Mouse (Mus musculus) hematopoietic stem cell, adult 5-6 weeks (primary cell): ENCODE data around the gene Sapcd1. TPM values are rescaled to one million over a fixed set of nuclear protein-coding genes. Genes with fewer than 3 reads are reported as not detected.
"Not testable (repeated sequence)": the region's sequence is repeated elsewhere in the genome, so short reads cannot be mapped to it uniquely, and the experiment has no call there.

ENCODE experiments used
- ATAC-seq, 2 experiments: fragments of 125-278 bp in 1 of 2; replicated peaks in 1 of 2; 2 replicates each; pipeline ENCODE4 v1.8.0; 2016 to 2017; ENCODE audit warnings: inconsistent platforms in 2 of 2, mild to moderate bottlenecking in 2 of 2, moderate number of reproducible peaks in 2 of 2, low read depth in 1 of 2, moderate TSS enrichment in 1 of 2; ENCODE audit not compliant: low FRiP score in 2 of 2, poor library complexity in 2 of 2, severe bottlenecking in 2 of 2, insufficient read depth in 1 of 2, low TSS enrichment in 1 of 2
- total RNA-seq: library from RNA; stranded (forward); fragments of 172-1452, 232-1000 nt; gene quantifications from 2 replicates; pipeline ENCODE4 v1.2.3, GENCODE M21; 2017

Gene Sapcd1
- total RNA-seq, 1 experiment from 2014 or later, result not detected

DNA sequence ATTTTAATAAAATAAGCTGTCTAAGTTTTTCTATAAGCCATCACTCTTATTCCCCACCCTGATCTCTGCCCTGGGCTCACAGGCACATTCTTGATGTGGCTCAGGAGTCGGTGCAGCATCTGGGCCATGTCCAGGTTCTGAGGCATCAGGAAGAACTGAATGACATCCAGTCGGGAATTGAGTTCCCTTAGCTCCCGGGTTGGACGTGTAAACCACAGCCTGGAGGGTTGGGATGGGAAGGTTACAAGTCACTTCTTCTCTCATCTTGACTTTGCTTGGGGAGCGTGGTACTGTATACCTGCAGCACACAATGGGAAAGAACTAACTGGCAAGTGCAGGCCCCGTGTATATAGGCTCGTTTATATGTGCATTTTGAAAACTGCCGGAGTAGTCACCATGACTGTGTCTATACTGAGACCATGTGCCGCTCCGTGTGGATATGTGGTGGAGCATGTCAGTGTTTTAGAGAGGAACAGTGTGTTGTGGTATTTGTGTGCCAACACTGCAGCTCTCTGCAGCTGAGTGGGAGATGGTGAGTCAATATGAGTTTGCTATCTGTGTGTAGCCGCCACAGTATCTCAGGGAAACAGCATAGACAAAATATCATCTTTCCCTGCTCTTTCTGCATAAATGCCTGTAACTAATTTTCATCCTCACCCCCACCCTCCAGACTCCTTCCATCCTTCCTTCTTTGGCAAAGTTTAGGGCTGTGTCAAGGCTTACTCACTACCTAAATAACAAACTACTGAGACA is 11.5 kb upstream of the Sapcd1 start:
- no peak for ATAC-seq

DNA sequence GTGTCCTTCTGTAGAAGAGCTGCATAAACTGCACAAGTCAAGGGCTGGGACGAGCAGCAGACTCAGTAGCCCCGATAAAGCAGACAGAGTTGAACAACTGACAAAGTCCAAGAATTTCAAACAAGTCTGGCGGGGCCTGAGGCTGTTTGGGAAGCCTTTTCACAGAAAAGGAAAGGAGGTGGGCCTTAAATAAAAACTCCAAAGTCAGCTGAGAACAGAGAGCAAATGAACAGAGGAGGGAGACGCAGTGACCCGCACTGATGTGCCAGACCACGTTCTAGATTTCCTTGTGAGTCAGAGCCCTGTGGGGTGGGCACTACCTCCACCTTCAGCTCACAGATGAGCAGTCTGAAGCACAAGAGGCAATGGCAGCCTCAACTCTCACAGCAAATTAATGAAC is 7.1 kb upstream of the Sapcd1 start:
- ATAC-seq, result no peak

DNA sequence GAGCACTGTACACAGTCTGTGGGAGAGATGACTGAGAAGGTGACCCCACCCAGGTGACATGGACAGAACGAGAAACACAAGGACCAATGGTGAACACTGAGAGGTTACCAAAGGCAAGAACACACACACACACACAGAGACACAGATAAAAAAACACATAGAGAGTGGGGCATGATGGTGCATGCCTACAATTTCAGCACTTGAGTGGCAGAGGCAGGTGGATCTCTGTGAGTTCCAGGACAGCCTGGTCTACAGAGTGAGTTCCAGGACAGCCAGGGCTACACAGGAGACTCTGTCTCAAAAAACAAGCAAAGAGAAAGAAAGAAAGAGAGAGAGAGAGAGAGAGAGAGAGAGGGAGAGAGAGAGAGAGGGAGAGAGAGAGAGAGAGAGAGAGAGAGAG is 5.9 kb upstream of the Sapcd1 start:
- not testable (repeated sequence) for ATAC-seq

DNA sequence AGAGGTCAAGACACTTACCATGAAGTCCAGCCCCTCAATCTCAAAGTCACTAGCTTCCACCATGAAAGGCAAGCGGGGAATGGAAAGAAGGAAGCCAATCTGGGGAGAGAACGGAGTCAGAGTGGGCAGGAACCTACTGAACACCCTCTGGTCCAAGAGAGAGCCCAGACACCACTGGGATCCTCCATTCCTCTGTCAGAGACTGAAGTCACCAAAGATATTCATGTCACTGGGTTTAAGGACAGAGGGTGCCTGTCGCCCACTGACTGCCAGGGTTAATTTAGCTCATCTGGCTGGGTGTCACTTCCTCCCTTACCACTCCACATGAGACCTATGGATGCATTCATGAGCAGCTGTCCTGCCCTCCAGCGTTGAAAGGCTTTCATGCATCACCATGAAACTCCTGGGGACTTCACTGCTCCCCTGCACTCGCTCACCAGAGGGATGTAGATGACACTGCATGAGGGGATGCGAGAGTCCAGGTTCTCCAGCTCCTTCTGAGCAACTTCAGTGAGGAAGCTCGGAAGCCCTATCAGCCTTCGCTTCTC is 4.6 kb upstream of the Sapcd1 start:
- no peak for ATAC-seq

DNA sequence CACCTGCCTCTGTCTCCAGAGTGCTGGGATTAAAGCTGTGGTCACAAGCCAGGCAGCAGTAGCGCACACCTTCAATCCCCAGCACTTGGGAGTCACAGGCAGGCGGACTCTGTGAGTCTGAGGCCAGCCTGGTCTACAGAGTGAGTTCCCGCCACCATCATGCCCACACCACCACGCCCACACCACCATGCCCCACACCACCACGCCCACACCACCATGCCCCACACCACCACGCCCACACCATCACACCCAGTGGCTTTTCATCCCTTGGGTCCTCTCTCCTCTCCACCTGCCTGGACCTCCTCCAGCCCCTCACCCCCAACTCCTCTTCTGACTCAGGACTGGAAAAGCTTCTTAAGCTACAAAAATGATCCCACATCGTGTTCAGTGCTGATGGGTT is 4.1 kb upstream of the Sapcd1 start:
- no peak for ATAC-seq

DNA sequence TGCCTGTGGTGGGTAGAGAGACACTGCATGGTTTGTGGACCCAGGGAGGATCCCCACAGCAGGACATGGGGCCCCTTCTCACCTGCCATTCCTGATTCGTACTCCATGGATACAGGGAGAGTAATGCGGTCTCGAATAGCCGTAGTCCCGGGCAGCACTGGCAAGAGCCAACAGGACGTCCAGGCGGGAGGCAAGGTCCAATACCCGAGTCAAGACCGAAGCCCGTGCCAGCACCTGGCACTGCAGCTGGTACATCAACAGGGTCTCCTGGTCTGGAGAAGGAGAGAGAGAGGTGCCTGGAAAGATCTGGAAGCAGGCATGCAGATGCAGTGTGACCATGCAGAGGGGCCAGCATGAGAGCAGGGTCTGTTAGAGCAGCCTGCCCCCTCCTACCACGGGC is 3.5 kb upstream of the Sapcd1 start:
- ATAC-seq, result no peak

DNA sequence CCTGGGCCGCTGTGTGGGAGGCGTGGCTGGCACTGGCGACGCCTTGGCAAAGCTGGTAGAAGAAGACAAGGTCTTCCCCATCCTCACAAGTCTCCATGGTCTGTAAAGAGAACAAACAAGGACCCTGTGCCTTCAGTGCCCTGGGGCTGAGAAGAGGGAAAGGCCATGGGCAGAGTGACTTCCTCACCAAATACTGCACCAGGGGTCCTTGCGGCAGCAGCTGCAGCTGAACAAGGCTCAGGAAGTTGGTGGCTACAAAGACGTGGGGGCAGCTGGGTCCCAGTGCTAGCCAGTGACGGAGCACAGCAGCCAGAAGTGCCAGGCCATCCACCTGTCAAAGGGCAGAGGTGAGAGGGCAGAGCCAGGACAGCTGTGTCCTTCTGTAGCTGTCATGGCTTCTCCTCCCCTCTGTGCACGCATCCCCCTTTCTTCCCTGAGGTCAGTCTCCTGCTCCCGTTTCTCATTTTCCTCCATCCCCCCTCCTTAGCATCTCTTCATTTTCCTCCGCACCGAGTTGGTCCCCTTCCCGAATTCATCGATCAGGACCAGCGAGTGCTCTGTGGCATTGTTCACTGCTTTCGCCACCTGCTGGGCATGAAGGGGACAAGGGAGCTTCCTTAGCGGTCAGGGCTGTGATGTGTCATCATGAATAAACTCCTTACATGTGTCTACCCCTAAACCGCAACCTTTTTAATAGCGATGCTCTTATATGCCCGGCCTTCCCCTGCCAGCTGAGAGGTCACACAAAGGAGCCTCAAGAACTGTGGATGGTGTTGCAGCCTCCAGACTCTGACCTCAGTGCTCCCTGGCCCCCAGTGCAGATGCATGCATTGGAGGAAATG is 2.1 kb upstream of the Sapcd1 start:
- peak; percentile 30 to 63; a peak in 2 of 4 replicates for ATAC-seq

DNA sequence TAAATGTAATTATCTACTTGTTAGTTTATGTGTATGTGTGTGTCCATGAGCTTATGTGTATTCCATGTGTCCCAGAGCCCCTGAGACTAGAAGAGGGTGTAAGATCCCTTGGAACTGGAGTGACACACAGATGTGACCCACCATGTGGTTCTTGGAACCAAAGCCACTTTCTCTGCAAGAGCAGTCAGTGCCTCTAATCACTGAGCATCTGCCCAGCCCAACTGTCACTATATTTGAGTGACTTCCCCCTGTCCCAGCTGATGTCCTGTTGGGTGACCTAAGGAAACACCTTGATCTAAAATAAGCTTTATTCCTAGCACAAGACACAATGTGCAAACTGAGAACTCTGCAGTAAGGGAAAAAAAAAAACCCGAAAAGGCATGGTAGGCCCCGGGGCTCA is 499 bp upstream of the Sapcd1 start:
- ATAC-seq, result no peak

DNA sequence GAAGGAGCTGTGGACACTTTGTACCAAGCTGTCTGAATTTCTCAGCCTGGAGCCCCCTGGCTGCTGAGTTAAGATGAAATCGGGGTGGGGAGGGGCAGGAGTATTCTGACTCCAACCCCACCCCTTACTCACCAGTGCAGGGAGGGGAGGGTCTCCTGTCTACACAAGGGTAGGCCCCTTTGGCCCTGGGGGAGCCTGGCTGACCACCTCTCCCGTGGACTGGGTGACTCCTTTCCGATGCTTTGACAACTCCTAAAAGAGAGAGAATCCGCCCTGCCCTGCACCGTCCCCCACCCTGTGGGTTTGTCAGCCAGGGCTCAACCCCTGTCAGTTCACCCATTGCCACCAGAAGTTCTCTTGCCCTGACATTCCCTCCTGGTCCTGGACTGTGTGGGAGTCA is 1.6 kb downstream of the Sapcd1 start:
- no peak for ATAC-seq

DNA sequence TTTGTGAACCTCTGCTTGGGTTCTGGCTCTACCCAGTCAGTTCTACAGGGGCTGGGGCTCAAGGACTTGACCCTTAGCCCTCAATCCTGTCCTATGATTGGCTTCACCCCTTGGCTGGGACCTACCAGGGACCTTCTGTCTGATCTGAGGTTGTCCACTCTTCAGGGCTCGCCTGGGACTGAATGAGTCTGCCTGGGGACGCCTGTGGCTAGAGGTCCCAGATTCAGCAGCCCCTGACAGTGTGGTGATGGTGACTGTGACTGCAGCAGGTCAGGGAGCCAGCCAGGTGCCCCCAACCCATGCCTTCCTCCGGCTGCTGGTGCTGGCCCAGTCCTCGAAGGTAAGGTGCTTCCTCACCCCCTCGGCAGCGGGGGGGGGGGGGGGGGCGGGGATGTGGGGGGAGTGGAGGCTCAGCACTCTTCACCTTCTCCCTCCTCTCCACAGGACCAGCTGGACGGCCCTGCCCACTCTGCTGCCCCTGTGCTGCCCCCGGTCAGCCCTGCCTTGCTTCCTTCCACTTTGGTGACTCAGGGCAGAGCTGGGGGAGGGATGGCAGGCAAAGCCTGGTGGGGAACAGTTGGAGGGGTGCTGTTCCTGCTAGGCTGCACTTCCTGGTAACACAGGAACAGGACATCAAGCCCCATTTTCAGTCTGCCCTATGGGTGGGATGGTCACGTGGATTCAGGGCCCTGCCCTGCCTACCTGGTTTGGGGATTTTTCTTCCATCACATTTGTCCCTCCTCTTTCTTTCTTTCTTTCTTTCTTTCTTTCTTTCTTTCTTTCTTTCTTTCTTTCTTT is 2.9 kb downstream of the Sapcd1 start:
- ATAC-seq, result no peak

DNA sequence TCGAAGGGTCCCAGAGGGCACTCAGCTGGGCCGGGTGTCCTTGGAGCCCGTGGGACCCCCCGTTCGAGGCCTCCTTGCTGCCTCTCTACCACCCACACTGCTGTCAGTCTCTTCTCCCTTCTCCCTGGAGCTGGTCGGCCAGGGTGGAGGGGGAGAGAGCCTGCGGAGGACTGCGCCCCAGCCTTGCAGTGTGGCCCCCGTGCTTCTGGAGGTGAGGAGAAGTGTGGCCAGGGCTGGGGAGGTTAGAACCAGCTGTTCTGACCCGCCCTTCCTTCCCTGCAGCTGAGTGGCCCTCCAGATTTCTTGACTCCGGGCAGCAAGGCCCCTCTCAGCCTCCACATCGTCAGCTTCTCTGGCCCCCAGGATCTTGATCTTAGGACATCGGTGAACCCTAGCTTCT is 3.6 kb downstream of the Sapcd1 start:
- ATAC-seq, result no peak

DNA sequence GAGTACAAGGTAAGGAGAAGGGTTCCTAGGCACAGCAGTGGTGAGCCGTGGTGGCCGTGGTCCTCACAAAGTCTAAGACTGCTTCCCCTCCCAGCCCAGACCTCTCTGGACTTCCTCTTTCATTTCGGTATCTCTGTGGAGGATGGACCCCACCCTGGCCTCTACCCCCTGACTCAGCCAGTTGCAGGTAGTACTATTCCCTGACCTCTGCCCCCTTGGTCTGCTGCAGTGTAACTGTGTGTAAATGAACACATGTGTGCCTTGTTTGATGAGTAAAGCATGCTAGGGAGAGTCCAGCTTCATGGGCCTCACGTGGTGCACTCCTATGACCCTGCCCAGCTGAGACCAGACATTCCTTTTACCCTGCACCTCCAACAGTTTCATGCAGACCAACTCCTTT is 4.1 kb downstream of the Sapcd1 start:
- peak; percentile 26 to 39; a peak in 3 of 4 replicates for ATAC-seq

DNA sequence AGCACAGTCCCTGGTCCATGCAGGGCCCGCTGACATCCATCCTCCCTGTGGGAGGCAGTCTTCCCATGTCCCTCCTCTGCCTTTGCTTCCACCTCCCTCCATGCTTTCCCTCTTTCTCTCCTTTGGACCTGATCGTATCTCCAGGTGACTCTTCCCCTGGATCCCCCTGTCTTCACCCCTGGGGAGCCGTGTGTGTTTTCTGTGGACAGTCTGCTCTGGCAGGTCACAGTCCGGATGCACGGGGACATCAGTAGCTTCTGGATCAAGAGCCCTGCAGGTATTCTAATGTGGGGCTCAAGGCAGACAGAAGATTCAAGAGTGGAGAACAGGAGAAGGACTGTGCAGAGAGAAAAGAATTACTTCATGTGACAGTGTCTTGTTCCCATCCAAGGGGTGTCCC is 4.6 kb downstream of the Sapcd1 start:
- no peak for ATAC-seq

DNA sequence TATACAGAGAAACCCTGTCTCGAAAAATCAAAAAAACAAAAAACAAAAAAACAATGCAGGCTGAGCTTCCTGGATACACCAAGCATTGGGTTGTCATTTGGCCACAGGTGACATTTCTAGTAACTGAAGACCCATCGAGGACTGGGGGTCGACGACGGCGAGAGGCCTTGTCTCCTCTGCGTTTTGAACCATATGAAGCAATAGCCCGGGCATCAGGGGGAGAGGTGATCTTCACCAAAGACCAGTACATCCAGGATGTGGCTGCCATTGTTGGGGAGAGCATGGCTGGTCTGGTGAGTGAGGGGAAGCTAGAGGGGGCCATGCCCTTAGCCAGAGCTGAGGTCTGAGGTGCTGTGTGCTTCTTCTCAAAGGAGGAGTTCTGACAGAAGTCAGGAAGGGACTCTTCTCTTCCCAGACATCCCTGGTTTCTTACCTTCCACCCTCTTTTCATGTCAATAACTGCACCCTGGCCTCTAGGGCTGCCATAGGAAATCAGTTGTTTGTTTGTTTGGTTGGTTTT is 5.2 kb downstream of the Sapcd1 start:
- no peak for ATAC-seq

DNA sequence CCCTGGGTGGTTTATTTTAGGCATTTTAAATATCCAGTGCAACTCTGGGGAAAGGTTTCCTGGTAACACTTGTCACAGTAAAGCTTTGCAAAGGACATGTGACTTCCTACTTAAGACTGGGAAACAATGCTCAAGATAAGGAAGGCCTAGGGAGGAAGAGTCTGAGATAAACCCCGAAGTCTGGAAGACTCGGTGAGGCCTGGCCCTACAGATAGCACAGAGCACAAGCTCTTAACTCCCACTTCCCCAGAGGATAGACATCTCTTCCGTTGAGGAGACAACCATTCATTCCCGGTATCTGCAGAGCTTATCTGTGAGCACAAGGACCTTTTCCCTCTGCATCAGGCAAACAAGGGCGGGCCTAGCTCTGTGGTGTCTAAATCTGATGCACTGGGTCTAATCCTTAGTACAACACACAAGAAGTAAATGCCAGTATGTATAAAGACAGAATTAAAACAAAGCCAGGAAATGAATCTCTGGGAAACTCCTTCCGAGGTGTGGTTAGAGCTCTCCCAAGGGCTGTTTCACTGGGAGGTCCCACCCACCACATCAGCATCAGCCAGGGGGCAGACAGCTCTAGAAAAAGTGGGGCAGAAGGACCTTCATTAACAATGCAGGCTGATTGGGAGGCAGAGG is 5.9 kb downstream of the Sapcd1 start:
- no peak; a peak in 1 of 4 replicates for ATAC-seq

DNA sequence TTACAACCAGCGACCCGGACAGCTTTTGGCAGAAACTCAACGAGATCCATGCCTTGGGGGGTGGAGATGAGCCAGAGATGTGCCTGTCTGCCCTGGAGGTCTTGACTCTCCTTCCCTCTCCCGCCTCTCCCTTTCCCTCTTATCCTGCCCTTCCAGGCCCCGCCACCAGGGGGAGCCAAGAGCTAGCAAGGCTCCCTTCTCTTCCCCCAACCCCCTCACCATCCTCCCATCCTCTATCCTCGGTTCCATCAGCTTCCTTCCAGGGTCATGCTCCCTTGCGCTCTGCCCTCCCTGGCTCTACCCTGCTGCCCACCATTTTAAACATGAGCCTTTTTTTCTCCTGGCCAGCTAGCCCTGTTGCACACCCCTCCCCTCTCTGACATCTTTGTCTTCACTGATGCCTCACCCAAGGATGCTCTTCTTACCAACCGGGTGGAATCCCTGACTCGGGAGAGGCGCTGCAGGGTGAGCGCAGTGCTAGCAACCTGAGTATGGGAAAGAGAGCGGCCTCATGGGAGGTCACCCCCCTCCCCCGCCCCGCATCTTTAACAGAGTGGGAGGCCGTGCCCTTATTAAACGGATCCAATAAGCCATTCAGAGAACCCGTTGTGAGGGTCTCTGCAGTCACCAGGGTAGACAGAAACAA is 6.5 kb downstream of the Sapcd1 start:
- ATAC-seq, result peak; percentile 57 to 61

DNA sequence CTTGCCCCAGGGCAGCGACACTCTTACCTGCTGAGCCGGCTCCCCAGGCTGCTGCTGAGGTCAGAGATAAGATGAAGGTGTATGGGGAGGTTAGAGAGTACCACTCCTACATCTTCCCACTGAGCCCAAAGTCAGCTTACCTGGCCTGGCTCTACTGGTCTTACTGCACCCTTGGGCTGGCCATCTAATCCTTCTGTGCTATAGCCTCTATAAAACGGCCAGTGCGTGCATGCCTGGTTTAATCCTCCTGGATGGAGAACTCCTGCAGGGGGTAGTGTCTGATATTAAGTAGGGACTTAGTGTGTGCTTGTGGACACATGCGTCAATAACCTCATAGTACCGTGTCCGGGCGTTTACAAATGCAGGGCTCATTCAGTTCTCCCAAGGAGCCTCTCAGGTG is 7.3 kb downstream of the Sapcd1 start:
- no peak for ATAC-seq
